Mouse (Mus musculus): ENCODE measurements around the gene Cyp1a2. TPM values are rescaled to one million over a fixed set of nuclear protein-coding genes. Genes with fewer than 3 reads are reported as not detected.
A peak's percentile ranks its signal among the peaks of the same experiment; 100 is the strongest.

Cyp1a2 gene
- total RNA-seq, 1 experiment: 0.67 TPM

DNA sequence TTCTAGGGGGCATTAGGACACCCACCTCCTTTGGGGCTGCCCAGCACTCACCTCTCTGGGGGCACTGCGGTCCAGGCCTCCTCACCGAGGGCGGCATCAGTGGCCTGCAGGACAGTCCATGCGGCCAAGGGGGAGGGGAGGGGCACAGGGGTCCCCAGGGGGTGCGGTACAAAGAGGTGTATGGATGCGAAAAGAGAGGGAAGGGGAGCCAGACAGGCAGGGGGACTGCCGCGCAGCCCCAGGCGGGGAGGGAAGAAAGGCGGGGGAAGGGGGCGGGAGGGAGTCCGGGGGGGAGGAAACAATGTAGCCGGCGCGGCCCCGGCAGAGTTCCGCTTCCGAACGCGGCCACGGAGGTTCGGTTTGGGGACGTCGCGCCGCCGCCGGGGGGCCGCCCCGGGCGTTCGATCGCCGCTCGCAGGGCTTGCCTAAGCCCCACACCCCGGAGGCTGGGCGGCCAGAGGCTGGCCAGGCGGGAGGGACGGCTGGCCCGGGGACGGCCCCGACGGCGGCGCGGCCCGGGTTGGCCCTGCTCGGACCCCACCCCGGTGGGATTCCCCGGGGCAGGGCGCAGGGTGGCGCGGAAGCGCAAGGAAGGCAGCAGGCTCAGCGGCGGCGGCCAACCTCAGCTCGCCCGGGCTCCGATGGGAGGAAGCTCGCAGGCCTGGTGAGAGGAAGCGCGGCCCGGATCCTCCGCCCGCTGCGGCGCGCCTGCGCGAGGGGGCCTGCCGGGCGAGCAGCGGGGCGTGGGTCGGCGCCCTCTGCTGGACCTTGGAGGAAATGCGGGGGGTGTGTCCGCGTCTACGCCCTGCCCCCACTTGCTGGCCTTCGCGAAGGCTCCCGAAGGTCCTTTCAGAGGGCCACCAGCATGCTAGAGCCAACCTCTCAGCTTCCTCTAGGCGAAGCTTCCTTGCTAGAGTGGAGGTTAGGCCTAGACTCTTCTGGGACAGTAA is 38.3 kb downstream of the Cyp1a2 start:
- no peaks in the 10 kb centered on the region for H3K9me3 ChIP-seq (ENCODE audit: control insufficient read depth, insufficient read depth, low read depth, low read length)
- peak overlapping the region; percentile 99 for H3K9ac ChIP-seq (ENCODE audit: insufficient read depth, low read depth, low read length, poor library complexity, severe bottlenecking)
- peak overlapping the region; percentile 81 to 97 for H3K4me3 ChIP-seq (ENCODE audit: insufficient read depth in 1 of 2, low read depth in 1 of 2, low read length in 2 of 2, poor library complexity in 1 of 2, severe bottlenecking in 1 of 2)
- TF ChIP-seq HCFC1 (IDR thresholded peaks at IDR 0.05; ENCODE audit: borderline replicate concordance, insufficient read depth, low read length) (no peak), ZC3H11A (IDR thresholded peaks at IDR 0.05; ENCODE audit: borderline replicate concordance, low read depth, low read length) (no peak), CHD2 (IDR thresholded peaks at IDR 0.05; ENCODE audit: low read depth, low read length) (no peak), ZNF384 (IDR thresholded peaks at IDR 0.05; ENCODE audit: low read depth, low read length) (no peak), MAFK (IDR thresholded peaks at IDR 0.05; ENCODE audit: insufficient read depth, low read depth, low read length) (no peak)
- H3K4me1 ChIP-seq (ENCODE audit: control insufficient read depth in 2 of 2, insufficient read depth in 2 of 2, low read length in 2 of 2, poor library complexity in 1 of 2): peaks cover 2 to 27% of the 10 kb centered on the region in 2 experiments; a peak in 2 of 4 replicates
- H3K36me3 ChIP-seq (ENCODE audit: control insufficient read depth, insufficient read depth, low read length, poor library complexity, severe bottlenecking): peaks cover 5% of the 10 kb centered on the region; the same call in 1 of the 2 replicates
- peak; percentile 67 for DNase-seq (ENCODE audit: low read depth, low spot score)
- peak overlapping the region; percentile 60; the same call in 1 of the 2 replicates for H3K27ac ChIP-seq (ENCODE audit: insufficient read depth, low read depth, low read length, poor library complexity, severe bottlenecking)
- in situ Hi-C loops (cut with MboI; ENCODE audit: low sequenced_read_pairs in 2 of 2, unreplicated experiment in 2 of 2): no loop called here

DNA sequence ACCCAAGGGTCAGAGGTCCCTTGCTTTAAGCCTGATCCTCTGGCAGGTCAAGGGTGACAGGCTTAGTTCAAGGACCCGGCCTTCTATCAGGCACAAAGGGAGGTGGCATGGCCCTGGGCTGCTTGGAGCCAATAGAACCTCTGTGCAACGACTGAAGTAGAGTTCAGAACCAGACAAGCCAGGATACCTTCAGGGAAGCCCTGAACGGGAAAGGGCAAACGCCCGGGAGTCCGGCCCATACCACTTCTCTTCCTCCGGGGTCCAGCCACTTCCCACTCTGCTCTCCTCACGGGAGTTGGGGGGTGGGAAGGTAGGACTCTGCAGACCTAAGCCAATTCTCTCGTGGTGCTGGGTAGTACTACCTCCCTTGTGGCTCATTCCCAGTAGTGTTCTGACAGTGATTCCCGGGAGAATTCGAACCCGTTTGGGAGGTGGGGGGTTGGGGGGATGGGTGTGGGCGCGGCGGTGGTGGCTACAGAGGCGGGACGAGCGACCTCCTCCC is 39.0 kb downstream of the Cyp1a2 start:
- Histone ChIP-seq H3K9me3 (ENCODE audit: control insufficient read depth, insufficient read depth, low read depth, low read length) (no peaks in the 10 kb centered on the region), H3K27ac (ENCODE audit: insufficient read depth, low read depth, low read length, poor library complexity, severe bottlenecking) (no peak overlapping the region), H3K9ac (ENCODE audit: insufficient read depth, low read depth, low read length, poor library complexity, severe bottlenecking) (peak overlapping the region; percentile 99), H3K4me3 (ENCODE audit: insufficient read depth in 1 of 2, low read depth in 1 of 2, low read length in 2 of 2, poor library complexity in 1 of 2, severe bottlenecking in 1 of 2) (peak overlapping the region; percentile 81 to 97), H3K4me1 (ENCODE audit: control insufficient read depth in 2 of 2, insufficient read depth in 2 of 2, low read length in 2 of 2, poor library complexity in 1 of 2) (peaks cover 2 to 28% of the 10 kb centered on the region in 2 experiments; a peak in 2 of 4 replicates), H3K36me3 (ENCODE audit: control insufficient read depth, insufficient read depth, low read length, poor library complexity, severe bottlenecking) (peaks cover 5% of the 10 kb centered on the region; the same call in 1 of the 2 replicates)
- in situ Hi-C loops (cut with MboI; ENCODE audit: low sequenced_read_pairs in 2 of 2, unreplicated experiment in 2 of 2): no loop called here
- TF ChIP-seq ZNF384 (IDR thresholded peaks at IDR 0.05; ENCODE audit: low read depth, low read length): no peak
- no peak for TF ChIP-seq CHD2 (IDR thresholded peaks at IDR 0.05; ENCODE audit: low read depth, low read length)
- no peak for TF ChIP-seq ZC3H11A (IDR thresholded peaks at IDR 0.05; ENCODE audit: borderline replicate concordance, low read depth, low read length)
- TF ChIP-seq MAFK (IDR thresholded peaks at IDR 0.05; ENCODE audit: insufficient read depth, low read depth, low read length): no peak
- no peak for TF ChIP-seq HCFC1 (IDR thresholded peaks at IDR 0.05; ENCODE audit: borderline replicate concordance, insufficient read depth, low read length)
- DNase-seq (ENCODE audit: low read depth, low spot score): no peak

DNA sequence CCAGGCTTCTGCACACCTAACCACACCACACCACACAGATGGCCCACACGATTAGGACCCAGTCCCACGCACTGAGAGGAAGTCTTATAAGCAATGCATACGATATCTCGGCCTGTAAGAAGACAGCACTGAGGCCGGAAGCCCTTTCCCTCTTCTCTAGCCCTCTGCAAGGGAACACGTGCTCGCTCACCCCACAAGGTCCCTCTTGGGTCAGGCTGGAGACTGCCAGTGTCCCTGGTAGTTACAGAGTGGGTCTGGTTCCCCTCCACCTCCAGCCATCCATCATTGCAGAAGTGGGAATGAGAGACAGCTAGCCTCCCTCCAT is 39.7 kb downstream of the Cyp1a2 start:
- no peak for DNase-seq (ENCODE audit: low read depth, low spot score)
- Histone ChIP-seq H3K36me3 (ENCODE audit: control insufficient read depth, insufficient read depth, low read length, poor library complexity, severe bottlenecking) (peaks cover 5% of the 10 kb centered on the region; the same call in 1 of the 2 replicates), H3K4me3 (ENCODE audit: insufficient read depth in 1 of 2, low read depth in 1 of 2, low read length in 2 of 2, poor library complexity in 1 of 2, severe bottlenecking in 1 of 2) (no peak overlapping the region), H3K27ac (ENCODE audit: insufficient read depth, low read depth, low read length, poor library complexity, severe bottlenecking) (no peak overlapping the region), H3K9ac (ENCODE audit: insufficient read depth, low read depth, low read length, poor library complexity, severe bottlenecking) (peak overlapping the region; percentile 22; the same call in 1 of the 2 replicates), H3K9me3 (ENCODE audit: control insufficient read depth, insufficient read depth, low read depth, low read length) (no peaks in the 10 kb centered on the region), H3K4me1 (ENCODE audit: control insufficient read depth in 2 of 2, insufficient read depth in 2 of 2, low read length in 2 of 2, poor library complexity in 1 of 2) (peaks cover 2 to 28% of the 10 kb centered on the region in 2 experiments; a peak in 2 of 4 replicates)
- in situ Hi-C loops (cut with MboI; ENCODE audit: low sequenced_read_pairs in 2 of 2, unreplicated experiment in 2 of 2): no loop called here
- TF ChIP-seq ZNF384 (IDR thresholded peaks at IDR 0.05; ENCODE audit: low read depth, low read length) (no peak), HCFC1 (IDR thresholded peaks at IDR 0.05; ENCODE audit: borderline replicate concordance, insufficient read depth, low read length) (no peak), ZC3H11A (IDR thresholded peaks at IDR 0.05; ENCODE audit: borderline replicate concordance, low read depth, low read length) (no peak), CHD2 (IDR thresholded peaks at IDR 0.05; ENCODE audit: low read depth, low read length) (no peak), MAFK (IDR thresholded peaks at IDR 0.05; ENCODE audit: insufficient read depth, low read depth, low read length) (no peak)

DNA sequence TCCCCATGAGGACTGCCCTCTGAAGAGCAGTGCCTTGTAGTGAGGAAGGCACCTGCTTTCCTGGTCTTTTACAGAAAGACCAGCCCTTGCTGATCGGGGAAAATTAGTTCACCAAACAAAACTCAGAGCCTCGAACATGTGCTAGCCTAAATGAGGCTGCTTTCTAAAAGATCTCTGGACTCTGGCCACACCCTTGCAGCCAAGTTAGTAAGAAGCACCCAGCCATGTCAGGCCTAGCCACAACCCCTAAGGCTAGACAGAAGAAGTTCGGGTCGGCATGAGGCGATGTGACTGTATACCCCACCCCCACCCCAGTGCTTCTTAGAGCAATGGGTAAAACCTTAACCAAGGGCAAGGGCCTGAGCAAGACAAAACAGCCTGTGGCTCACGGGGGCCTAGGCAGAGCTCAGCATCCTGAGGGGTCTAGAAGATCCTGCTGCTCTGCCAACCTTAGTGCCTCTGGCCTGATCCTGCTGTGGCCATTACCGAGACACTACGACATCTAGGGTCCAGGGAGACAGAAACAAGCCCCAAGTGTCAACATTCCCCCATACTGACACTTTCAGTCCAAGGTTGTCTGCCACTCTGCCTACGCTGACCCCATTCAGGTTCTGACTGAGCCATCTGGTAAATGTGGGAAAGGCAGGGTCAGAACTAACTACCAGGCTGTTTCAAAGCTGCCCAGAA is 40.2 kb downstream of the Cyp1a2 start:
- Histone ChIP-seq H3K36me3 (ENCODE audit: control insufficient read depth, insufficient read depth, low read length, poor library complexity, severe bottlenecking) (peaks cover 5% of the 10 kb centered on the region; the same call in 1 of the 2 replicates), H3K9me3 (ENCODE audit: control insufficient read depth, insufficient read depth, low read depth, low read length) (no peaks in the 10 kb centered on the region), H3K27ac (ENCODE audit: insufficient read depth, low read depth, low read length, poor library complexity, severe bottlenecking) (no peak overlapping the region), H3K4me1 (ENCODE audit: control insufficient read depth in 2 of 2, insufficient read depth in 2 of 2, low read length in 2 of 2, poor library complexity in 1 of 2) (peaks cover 2 to 28% of the 10 kb centered on the region in 2 experiments; a peak in 2 of 4 replicates), H3K9ac (ENCODE audit: insufficient read depth, low read depth, low read length, poor library complexity, severe bottlenecking) (peak overlapping the region; percentile 22; the same call in 1 of the 2 replicates), H3K4me3 (ENCODE audit: insufficient read depth in 1 of 2, low read depth in 1 of 2, low read length in 2 of 2, poor library complexity in 1 of 2, severe bottlenecking in 1 of 2) (no peak overlapping the region)
- in situ Hi-C loops (cut with MboI; ENCODE audit: low sequenced_read_pairs in 2 of 2, unreplicated experiment in 2 of 2): no loop called here
- DNase-seq (ENCODE audit: low read depth, low spot score): no peak
- TF ChIP-seq HCFC1 (IDR thresholded peaks at IDR 0.05; ENCODE audit: borderline replicate concordance, insufficient read depth, low read length) (no peak), CHD2 (IDR thresholded peaks at IDR 0.05; ENCODE audit: low read depth, low read length) (no peak), ZC3H11A (IDR thresholded peaks at IDR 0.05; ENCODE audit: borderline replicate concordance, low read depth, low read length) (no peak), MAFK (IDR thresholded peaks at IDR 0.05; ENCODE audit: insufficient read depth, low read depth, low read length) (no peak), ZNF384 (IDR thresholded peaks at IDR 0.05; ENCODE audit: low read depth, low read length) (no peak)
